Mouse (Mus musculus): ENCODE results near the gene Trim67.

Trim67 gene

DNA sequence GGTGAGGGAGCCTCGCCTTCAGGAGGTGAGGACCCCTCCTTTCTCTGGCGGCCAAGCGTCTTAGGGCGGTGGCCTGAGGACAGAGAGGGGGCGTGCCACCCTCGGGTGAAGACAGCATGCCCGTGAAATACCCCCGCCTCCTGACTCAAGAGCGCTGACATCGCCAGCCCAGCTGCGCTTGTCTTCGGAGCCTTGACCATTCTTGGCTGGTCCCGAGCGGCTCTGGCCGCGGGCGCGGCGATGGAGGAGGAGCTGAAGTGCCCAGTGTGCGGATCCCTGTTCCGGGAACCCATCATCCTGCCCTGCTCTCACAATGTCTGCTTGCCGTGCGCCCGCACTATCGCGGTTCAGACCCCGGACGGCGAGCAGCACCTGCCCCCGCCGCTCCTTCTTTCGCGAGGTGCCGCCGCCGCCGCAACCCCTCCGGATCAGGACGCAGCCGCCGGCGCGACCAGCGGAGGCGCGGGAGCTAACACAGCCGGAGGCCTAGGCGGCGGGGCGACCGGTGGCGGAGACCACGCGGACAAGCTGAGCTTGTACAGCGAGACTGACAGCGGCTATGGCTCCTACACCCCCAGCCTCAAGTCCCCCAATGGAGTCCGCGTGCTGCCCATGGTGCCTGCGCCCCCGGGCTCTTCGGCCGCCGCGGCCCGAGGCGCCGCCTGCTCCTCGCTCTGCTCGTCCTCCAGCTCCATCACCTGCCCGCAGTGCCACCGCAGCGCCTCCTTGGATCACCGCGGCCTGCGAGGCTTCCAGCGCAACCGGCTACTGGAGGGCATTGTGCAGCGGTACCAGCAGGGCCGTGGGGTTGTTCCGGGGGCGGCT lies 981 bp downstream of the Trim67 start:
- no peak for DNase-seq (ENCODE audit: low read depth in 2 of 2, low spot score in 2 of 2)

DNA sequence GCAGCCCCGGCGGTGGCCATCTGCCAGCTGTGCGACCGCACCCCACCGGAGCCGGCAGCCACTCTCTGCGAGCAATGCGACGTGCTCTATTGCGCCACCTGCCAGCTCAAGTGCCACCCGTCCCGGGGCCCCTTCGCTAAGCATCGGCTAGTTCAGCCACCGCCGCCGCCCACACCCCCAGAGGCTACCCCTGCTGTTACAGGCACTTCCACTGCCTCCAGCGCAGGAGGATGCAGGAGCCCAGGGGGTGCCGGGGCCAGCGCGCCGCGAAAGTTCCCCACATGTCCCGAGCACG lies 1.5 kb downstream of the Trim67 start:
- DNase-seq (ENCODE audit: low read depth in 2 of 2, low spot score in 2 of 2): no peak

DNA sequence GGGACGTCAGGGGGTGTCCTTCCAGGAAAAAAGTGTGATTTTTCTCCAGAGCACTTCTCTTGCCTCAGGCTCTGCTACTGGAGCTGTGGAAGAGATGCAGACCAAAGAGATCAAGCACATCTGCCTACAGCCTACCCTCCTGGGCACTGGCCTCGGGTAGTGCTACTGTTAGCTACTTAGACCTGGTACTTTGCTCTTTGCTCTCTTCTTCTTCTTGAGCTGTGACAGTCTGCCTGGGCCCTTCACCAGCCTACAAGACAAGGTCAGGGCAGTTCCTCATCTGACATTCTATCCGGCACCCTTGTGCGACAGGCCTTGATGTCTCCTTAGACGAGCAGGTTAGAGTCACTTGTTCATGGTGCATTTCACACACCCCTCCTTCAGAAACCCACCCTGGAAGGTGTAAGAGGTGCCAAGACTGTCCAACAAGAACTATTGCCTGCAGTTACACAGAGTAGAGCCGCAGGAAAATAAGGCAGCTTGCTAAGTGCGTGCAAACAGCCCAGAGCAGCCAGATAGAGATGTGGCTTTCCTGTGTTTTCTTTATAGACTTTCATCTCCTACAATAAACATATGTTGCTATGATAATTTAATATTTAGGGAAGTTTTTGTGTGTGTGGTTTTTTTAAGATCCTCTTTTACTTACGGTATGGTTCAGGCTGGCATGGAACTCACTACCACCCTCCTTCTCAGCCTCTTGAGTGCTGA lies 3.0 kb downstream of the Trim67 start:
- DNase-seq (ENCODE audit: low read depth in 2 of 2, low spot score in 2 of 2): no peak

DNA sequence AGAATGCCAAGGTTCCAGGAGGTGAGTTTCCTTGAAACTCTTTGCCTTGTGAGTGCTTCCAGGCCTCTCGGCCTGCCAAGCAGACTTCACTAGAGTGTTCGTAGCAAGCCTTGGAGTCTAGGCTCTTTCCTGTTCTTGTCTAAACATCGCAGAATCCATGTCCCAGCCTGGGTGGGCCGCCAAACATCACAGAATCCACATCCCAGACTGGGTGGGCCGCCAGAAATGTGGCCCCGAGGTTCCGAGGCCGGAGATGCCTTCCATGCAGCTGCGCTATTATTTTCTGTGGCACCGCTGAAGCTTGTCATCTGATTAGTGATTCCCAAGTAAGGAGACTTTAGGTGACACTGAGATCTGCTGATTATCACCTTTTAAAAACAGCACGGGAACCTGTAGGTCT lies 7.7 kb downstream of the Trim67 start:
- DNase-seq (ENCODE audit: low read depth in 2 of 2, low spot score in 2 of 2): no peak

DNA sequence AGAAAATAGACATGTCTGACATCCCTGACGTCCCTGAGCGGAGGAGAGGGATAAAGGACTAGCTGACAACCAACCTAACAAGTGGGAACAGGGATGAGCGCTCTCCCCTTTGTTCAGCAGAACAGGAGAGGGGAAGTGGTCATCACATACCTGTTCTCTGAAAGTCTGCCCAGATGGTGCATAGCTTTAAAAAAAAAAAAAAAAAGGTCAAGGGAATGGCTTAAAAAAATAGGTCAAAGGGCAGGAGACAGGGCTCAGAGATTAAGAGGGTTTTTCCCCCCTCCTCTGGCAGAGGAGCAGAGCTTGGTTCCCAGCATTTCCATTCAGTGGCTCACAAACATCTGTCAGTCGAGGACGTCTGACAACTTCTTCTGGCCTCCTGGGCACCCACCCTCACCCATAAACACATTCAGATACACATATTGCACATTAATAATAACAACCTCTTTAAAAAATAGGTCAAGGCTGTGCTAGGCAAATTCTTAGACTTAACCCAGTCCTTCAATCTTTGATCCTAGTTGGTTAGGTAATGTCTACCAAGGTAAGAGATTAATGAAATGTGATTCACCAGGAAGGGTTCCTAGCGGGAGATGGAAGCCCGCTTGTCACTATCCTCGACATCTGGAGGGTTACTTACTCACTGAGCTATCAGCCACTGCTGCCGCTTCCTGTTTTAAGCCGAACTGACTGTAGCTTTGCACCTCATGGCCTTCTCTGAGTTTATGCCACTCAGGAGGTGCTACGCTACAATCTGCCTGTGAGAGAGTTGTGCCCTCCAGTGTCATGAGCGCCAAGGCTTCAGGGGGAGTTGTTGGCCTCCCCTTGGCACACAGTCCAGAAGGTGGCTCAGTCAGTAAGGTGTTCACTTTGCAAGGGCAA lies 11.2 kb downstream of the Trim67 start:
- DNase-seq (ENCODE audit: low read depth in 2 of 2, low spot score in 2 of 2): no peak

DNA sequence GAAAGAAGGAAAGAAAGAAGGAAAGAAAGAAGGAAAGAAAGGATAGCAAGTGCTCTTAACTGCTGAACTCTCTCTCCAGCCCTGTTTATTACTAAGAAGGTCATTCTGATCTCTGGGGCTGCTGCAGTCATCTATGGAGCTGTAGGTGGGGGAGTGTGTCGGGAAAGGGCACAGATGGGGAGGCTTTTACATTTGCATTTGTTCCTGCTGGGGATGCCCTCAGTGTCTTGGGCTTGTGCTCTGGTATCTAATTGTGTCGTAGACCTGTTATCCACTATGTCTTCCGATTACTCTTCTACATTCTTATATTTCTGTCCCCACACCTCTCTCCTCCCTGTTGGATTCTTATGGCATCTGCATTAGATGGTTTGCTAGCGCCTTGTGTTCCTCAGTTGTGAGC lies 13.1 kb downstream of the Trim67 start:
- DNase-seq (ENCODE audit: low read depth in 2 of 2, low spot score in 2 of 2): no peak

DNA sequence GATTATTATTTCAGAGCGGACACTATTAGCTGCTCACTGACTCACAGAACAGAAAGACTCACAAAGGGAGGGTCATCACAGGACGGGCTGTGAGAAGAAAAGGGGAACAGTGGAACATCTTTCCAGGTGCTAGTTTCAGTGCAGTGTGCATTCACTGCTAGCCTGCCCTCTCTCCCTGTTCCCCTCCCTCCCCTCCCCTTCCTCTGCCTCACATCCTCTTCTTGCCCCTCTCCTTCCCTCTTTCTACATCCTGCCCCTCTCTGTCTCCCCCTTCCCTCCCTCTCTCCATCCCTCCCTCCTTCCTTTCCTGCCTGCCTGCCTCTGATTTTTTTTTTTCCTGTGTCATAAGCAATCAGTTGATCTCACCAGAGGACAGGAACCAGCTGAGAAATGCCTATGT lies 16.5 kb downstream of the Trim67 start:
- DNase-seq (ENCODE audit: low read depth in 2 of 2, low spot score in 2 of 2): no peak

DNA sequence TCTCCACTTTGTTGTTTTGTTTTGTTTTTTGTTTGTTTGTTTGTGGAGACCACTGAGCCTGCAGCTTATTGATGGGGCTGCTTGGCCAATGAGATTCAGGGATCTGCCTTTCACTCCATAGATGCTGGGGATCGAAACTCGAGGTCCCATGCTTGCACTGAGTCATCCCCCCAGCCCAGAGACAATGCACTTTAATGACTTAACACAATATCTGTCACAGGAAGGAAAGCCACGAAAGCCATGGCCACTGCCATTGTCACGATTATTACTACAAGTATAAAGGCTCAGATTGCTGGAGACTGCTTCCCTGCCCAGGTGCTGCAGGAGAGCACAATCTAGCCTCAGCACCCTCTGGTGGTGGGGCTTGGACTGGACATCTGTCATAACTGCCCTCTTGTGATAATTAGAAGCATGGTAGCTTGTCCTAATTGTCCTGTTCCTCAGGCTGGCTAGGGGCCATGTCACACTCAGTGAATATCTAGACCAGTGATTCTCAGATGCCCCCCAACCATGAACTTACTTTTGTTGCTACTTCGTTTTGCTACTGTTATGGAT lies 17.2 kb downstream of the Trim67 start:
- DNase-seq (ENCODE audit: low read depth in 2 of 2, low spot score in 2 of 2): no peak

DNA sequence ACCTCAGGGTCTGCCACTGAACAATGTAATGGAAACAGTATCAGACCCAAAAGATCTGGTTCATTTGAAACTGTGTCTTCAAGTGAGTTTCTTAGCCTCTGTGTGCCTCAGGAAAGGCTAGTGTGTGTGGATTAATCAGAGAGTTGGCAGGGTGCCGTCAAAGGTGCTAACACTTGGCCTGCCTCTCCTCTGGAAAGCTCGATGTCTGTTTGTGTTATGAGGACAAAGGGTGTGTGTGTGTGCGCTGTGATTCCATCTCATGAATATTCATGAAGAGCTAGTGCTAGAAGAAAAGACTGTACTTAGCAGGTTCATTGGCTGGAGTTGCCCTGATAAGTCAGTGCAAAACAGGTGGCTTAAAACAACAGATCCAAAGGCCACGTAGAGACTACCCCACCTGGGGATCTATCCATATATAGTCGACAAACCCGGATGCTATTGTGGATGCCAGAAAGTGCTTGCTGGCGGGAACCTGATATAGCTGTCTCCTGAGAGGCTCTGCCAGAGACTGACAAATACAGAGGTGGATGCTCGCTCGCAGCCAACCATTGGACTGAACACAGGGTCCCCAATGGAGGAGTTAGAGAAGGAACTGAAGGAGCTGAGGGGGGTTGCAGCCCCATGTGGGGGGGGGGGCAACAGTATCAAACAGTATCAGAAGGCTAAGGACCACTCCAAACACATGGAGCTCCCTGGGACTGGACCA lies 17.9 kb downstream of the Trim67 start:
- DNase-seq (ENCODE audit: low read depth in 2 of 2, low spot score in 2 of 2): no peak

DNA sequence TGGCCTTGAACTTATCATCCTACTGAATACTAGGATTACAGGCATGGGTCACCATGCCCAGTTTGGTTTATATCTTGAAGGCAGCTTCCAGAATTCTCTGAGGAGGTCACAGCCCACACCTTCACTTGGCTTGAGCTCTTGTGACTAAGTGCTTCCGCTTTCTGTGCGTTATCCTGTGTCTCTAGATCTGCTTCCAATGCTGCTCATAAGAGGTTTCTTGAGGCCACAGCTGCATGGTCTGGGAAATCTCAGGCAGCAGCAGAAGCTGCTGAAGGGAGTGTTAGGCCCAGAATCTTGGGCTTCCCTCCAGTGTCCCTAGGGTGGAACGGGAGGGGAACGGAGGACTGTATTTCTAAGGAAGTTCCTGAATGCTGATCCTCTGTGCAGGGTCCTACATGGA lies 20.4 kb downstream of the Trim67 start:
- no peak for DNase-seq (ENCODE audit: low read depth in 2 of 2, low spot score in 2 of 2)

DNA sequence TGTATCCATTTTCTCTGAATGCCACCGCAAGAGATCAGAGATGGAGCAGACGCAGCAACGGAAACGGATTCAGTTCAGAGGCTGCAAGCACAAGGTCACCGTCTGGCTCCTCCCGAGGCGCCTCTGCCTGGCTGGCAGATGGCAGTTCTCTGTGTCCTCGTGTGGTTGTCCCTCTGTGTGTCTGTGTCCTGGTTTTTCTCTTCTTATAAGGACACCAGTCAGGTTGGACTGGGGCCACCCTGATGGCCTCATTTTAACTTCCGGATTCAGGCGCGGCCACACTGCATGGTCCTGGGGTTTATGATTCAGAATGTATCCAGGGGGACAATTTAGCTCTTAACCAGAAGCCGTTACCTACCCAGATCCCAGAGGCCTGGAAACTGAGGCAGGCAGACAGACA lies 23.0 kb downstream of the Trim67 start:
- no peak for DNase-seq (ENCODE audit: low read depth in 2 of 2, low spot score in 2 of 2)

DNA sequence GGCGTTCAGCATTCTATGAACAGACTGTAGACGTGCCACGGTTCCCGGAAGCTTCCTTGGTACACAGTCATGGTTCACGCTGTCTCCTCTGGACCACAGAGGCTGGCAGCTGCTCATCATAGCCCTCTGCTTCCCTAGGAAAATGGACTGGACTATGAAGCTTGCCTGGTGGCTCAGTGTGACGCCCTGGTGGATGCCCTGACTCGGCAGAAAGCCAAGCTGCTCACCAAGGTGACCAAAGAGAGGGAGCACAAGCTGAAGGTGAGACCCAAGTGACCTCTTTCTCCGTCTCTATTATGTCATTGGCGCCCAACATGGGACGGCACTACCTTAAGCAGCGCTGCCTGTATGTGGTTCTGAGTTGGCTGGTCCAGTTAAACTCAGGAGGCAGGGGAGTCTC lies 24.0 kb downstream of the Trim67 start:
- DNase-seq (ENCODE audit: low read depth in 2 of 2, low spot score in 2 of 2): no peak

DNA sequence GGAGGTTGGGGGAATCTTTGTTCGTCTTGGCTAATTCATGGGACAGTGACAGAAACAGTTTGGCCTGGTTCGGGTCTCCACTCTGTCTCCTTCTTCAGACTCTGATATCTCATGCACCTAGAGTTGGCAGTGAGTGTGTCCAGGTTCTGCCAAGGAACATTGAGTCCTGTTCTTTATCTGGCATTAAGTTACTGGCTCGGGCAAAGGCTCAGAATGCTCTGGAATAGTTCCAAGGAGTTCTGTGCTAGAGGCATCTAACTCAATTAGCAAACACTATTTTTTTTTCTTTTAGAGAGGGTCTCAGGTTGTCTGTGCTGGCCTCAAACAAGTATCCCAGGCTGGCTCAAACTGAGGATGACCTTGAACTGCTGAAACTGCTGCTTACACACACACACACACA lies 24.5 kb downstream of the Trim67 start:
- no peak for DNase-seq (ENCODE audit: low read depth in 2 of 2, low spot score in 2 of 2)

DNA sequence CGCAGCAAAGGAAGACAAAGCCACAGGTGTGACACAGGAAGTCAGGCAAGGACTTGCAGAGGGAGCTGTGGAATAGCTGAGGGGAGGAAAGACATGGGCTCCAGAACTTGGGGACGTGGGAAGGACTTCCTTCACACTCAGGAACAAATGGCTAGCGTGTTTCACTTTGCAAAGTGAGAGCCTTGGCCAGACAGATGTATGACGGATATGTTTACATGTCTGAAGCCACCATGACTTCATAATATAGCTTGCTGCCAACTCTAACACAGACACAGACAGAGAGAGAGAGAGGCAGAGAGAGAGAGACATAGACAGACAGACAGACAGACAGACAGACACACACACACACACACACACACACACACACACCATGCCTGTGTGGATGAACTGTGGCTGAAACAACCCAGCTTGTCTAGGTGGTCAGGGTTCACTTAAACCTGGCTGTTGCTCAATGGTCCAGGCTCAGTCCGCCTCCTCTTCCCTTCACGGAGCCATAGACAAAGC lies 26.8 kb downstream of the Trim67 start:
- DNase-seq (ENCODE audit: low read depth in 2 of 2, low spot score in 2 of 2): no peak

DNA sequence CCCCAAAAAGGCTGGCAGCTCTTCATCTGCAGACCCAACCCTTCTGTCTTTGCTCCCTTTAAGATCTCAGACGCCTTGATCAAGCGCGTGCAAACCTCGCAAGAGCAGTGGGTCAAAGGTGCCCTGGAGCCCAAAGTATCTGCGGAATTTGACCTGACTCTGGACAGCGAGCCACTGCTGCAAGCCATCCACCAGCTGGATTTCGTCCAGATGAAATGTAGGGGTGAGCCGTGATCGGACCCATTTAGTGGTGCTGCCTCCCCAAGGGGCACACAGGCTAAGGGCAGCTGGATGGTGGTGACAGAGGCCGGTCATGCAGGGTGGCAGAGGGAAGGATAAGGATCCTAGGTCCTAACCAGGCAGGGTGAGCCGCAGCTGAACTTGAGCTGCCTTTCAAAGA lies 27.2 kb downstream of the Trim67 start:
- no peak for DNase-seq (ENCODE audit: low read depth in 2 of 2, low spot score in 2 of 2)

DNA sequence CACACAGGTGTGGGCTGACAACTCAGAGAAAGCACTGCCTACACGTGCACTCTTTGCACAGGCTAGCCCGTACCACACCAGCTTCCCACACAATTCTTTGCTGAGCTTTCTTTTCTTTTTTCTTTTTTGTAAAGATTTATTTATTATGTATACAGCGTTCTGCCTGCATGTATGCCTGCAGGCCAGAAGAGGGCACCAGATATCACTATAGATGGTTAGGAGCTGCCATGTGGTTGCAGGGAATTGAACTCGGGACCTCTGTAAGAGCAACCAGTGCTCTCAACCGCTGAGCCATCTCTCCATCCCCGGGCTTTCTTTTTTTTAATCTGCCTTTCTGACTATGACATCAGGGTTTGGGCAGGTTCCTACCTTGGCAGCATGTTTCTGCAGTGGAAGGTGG lies 30.6 kb downstream of the Trim67 start:
- no peak for DNase-seq (ENCODE audit: low read depth in 2 of 2, low spot score in 2 of 2)

DNA sequence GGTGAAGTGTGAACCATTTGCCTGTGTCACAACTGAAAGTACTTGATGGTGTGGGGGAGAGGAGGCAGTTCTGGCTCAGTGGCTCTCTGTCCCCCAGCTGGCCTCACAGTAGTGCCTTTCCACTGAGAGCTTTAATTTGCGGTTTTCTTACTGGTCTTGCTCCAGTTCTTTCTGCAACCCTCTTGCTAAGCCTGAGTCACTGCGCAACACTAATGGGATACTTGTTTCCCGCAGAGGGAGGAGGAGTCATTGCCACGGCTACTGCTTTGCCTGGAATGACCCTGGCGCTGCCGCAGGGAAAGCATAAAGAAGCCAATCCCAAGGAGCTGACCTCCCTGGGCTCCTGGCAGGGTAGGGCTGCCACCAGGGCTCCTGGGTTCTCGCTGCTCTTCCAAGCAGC lies 33.8 kb downstream of the Trim67 start:
- no peak for DNase-seq (ENCODE audit: low read depth in 2 of 2, low spot score in 2 of 2)

DNA sequence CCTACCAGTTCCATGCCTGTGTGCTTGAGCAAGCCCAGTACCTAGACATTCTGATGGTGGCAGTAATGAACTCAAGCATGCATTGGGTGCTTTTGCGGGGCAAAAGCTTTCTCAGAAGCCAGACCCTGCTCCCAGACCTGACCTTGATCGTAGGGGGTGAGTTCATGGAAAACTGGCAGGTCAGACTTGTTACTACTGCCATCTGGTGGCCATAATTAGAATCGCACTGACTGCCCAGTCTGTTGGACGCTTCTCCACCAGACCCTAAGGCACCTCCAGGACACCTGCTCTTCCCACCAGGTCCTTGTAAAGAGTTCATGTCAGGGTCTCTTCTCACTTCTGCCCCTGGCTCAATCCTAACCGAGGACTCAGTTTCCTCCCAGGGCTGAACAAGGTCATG lies 34.5 kb downstream of the Trim67 start:
- peak; percentile 13 to 31 for DNase-seq (ENCODE audit: low read depth in 2 of 2, low spot score in 2 of 2)

DNA sequence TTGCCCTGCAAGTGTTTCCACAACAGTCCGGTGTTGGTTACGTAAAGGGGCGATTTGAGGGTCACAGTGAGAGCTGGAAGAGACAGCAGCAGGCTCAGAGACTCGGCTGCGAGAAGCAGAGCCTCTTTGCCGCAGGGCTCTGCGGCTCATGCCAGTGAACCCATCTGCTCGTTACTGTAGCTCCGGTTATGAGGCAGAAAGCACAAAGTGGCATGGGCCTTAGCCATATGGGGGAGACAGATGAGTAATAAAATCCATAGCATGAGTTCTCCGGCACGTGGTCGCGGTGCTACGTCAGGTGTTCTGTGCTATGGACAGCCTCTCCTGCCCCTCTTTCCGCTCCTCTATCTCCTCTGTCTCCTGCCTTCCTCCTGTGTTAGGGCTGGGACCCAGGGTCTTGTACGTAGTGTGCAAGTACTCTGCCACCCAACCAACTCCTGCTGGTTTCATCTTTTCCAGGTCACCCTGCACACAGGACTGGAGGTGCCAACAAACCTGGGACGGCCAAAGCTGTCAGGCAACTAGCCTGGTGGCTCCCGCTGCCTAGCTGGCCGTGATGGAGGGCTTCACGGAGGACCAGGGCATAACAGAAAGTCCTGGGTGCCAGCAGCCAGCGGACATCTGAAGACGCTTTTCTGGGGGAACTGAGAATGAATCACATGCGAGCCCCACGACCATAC lies 35.8 kb downstream of the Trim67 start:
- DNase-seq (ENCODE audit: low read depth in 2 of 2, low spot score in 2 of 2): no peak

DNA sequence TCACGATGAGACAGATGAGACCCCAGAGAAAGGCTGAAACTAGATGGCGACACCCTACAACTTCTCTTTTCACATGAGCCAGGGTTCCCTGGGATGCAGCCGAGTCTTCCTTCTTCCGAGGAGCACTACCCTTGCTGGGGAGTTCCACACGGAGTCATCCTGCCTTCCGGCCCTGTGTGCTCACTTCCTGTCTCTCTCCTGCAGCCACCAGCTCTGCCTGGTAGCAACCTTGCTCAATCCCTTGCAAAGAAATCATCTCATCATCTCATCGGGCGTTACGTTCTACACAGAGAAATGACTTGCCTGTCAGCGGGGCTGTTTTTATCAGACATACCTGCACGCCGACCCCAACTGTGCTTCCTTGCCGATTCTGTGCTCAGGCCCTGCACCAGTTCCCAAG lies 37.2 kb downstream of the Trim67 start:
- no peak for DNase-seq (ENCODE audit: low read depth in 2 of 2, low spot score in 2 of 2)

Measured in CD8-positive naive resting alpha-beta T cell, adult 2 months (primary cell).